In genomic region chr7:25294495-25294894, GRCm38 (mm10) we compare ENCODE assay signal across 26 mouse cellular contexts. TPM values are rescaled to one million over a fixed set of nuclear protein-coding genes. Genes with fewer than 3 reads are reported as not detected.
"Had no signal": no experiment of that assay in that cellular context is flagged by ENCODE, and none has a peak within 500 bp of the region (broad histone marks: within the 10 kb centered on the region; RNA-seq: fewer than 3 reads in every experiment).

No protein-coding gene starts in this region.

- ATAC-seq: intestine, postnatal 0 days; liver, embryonic 12.5 days; midbrain, embryonic 16.5 days had no signal

- H3K9me3 ChIP-seq: liver, embryonic 15.5 days; lung, embryonic 15.5 days; stomach, embryonic 15.5 days had no signal

- DNase-seq: kidney, adult 2 months; layer of hippocampus, adult 9-11 months; liver; lung, postnatal 4 days; retina, postnatal 1 day; right cerebral cortex, postnatal 25 days; spleen, adult 18-20 months had no signal

- H3K9ac ChIP-seq: liver, embryonic 12.5 days; liver, embryonic 15.5 days; lung, embryonic 15.5 days; neural tube, embryonic 12.5 days; stomach, embryonic 15.5 days had no signal

- H3K4me3 ChIP-seq: layer of hippocampus, adult 2 months; liver, embryonic 12.5 days; liver, embryonic 15.5 days; lung, embryonic 15.5 days; neural tube, embryonic 12.5 days; stomach, embryonic 15.5 days had no signal

- H3K4me2 ChIP-seq: liver, embryonic 12.5 days; liver, embryonic 15.5 days; lung, embryonic 15.5 days; midbrain, embryonic 11.5 days; neural tube, embryonic 12.5 days; stomach, embryonic 15.5 days had no signal

- H3K27ac ChIP-seq: kidney, postnatal 0 days; layer of hippocampus, adult 2 months; liver, embryonic 12.5 days; liver, embryonic 15.5 days; lung, embryonic 15.5 days; neural tube, embryonic 12.5 days; stomach, embryonic 15.5 days had no signal

- H3K27me3 ChIP-seq: liver, embryonic 12.5 days; liver, embryonic 15.5 days; lung, embryonic 15.5 days; neural tube, embryonic 12.5 days; stomach, embryonic 15.5 days had no signal

RNA-seq across cellular contexts. Expression of gene Prr19, which starts 6.7 kb away (rescaled TPM):
- total RNA-seq: layer of hippocampus, adult 2 months; layer of hippocampus, postnatal 25 days; left cerebral cortex, adult 18-20 months; left cerebral cortex, postnatal 25 days; megakaryocyte progenitor cell, adult 5-6 weeks; megakaryocyte-erythroid progenitor cell, adult 5-6 weeks; monocyte, adult 5-6 weeks; neutrophil, adult 5-6 weeks had no signal
- polyA plus RNA-seq: large intestine, adult 2 months; urinary bladder, adult 2 months had no signal

RNA-seq across cellular contexts. Expression of gene Tmem145, which starts 11.4 kb away (rescaled TPM):
- total RNA-seq: megakaryocyte progenitor cell, adult 5-6 weeks; megakaryocyte-erythroid progenitor cell, adult 5-6 weeks; monocyte, adult 5-6 weeks; neutrophil, adult 5-6 weeks had no signal
